In genomic region chr3:51532282-51532620, GRCm38 (mm10) we compare ENCODE assay signal across 12 mouse cellular contexts. TPM values are rescaled to one million over a fixed set of nuclear protein-coding genes. Genes with fewer than 3 reads are reported as not detected.
DNase-seq lines count a peak whose midpoint lies in the region; ATAC-seq and TF ChIP-seq lines count a peak whose summit lies in the region.
"Had no signal": no experiment of that assay in that cellular context is flagged by ENCODE, and none has a peak within 500 bp of the region (broad histone marks: within the 10 kb centered on the region; RNA-seq: fewer than 3 reads in every experiment).

No protein-coding gene starts in this region.

- no peak for DNase-seq in lung, postnatal 14 days
- peak; percentile 65 for DNase-seq in intestine, embryonic 14.5 days (ENCODE audit: low spot score)
- DNase-seq in adrenal gland, postnatal 4 days (ENCODE audit: low spot score in 2 of 2) = no peak
- no peak for DNase-seq in thymus, postnatal 10 days (ENCODE audit: low spot score in 2 of 2)
- DNase-seq: liver, embryonic 13.5 days; thymus, adult 2 months had no signal

- H3K4me2 ChIP-seq in heart, embryonic 13.5 days = no peak overlapping the region
- H3K4me2 ChIP-seq in heart, embryonic 12.5 days = no peak overlapping the region
- 0 out of 2 replicates have a peak overlapping the region, but pooled peaks have one; percentile 19 for H3K4me2 ChIP-seq in lung, embryonic 15.5 days
- H3K4me2 ChIP-seq in intestine, embryonic 14.5 days (ENCODE audit: low read length) = no peak overlapping the region
- H3K4me2 ChIP-seq: liver, embryonic 13.5 days had no signal

- H3K9ac ChIP-seq in heart, embryonic 13.5 days = no peak overlapping the region
- H3K9ac ChIP-seq in heart, embryonic 12.5 days = no peak overlapping the region
- no peak overlapping the region for H3K9ac ChIP-seq in lung, embryonic 15.5 days
- H3K9ac ChIP-seq in intestine, embryonic 14.5 days (ENCODE audit: low read length) = no peak overlapping the region
- H3K9ac ChIP-seq: liver, embryonic 13.5 days had no signal

- H3K4me3 ChIP-seq in heart, embryonic 13.5 days = no peak overlapping the region
- H3K4me3 ChIP-seq in heart, embryonic 12.5 days = no peak overlapping the region
- H3K4me3 ChIP-seq in lung, embryonic 15.5 days = no peak overlapping the region
- H3K4me3 ChIP-seq in intestine, embryonic 14.5 days (ENCODE audit: low read depth, low read length) = no peak overlapping the region
- H3K4me3 ChIP-seq in olfactory bulb, adult 2 months (ENCODE audit: insufficient read depth, low read depth, low read length) = no peak overlapping the region
- H3K4me3 ChIP-seq: liver, embryonic 13.5 days; myocyte had no signal

- H3K27ac ChIP-seq in heart, embryonic 13.5 days (replicated peaks) = peak overlapping the region; percentile 17
- no peak overlapping the region for H3K27ac ChIP-seq in heart, embryonic 12.5 days (ENCODE audit: poor library complexity, severe bottlenecking)
- peak overlapping the region; percentile 83 for H3K27ac ChIP-seq in lung, embryonic 15.5 days
- H3K27ac ChIP-seq in intestine, embryonic 14.5 days (ENCODE audit: low read depth) = peak overlapping the region; percentile 47
- H3K27ac ChIP-seq in olfactory bulb, adult 2 months (ENCODE audit: insufficient read depth, low read depth, low read length) = peak overlapping the region; percentile 46
- H3K27ac ChIP-seq: liver, embryonic 13.5 days had no signal

- H3K9me3 ChIP-seq in heart, embryonic 13.5 days = no peaks in the 10 kb centered on the region
- H3K9me3 ChIP-seq in heart, embryonic 12.5 days (replicated peaks) = no peaks in the 10 kb centered on the region
- no peaks in the 10 kb centered on the region for H3K9me3 ChIP-seq in lung, embryonic 15.5 days
- H3K9me3 ChIP-seq in intestine, embryonic 14.5 days (ENCODE audit: control insufficient read depth, low read length) = no peaks in the 10 kb centered on the region
- H3K9me3 ChIP-seq: liver, embryonic 13.5 days had no signal

- no peak for ATAC-seq in heart, embryonic 13.5 days (ENCODE audit: extremely low read depth, insufficient number of reproducible peaks, low FRiP score, low TSS enrichment)
- ATAC-seq in heart, embryonic 12.5 days (ENCODE audit: insufficient number of reproducible peaks, low FRiP score) = no peak
- ATAC-seq in lung, embryonic 15.5 days (ENCODE audit: borderline replicate concordance, extremely low read depth, low FRiP score, low TSS enrichment) = no peak
- peak; percentile 70 for ATAC-seq in intestine, embryonic 14.5 days (replicated peaks; ENCODE audit: low FRiP score, low TSS enrichment, low read depth)
- ATAC-seq: CD4-positive, CD25-positive, alpha-beta regulatory T cell, adult 4 months had no signal

- H3K27me3 ChIP-seq in heart, embryonic 13.5 days (replicated peaks) = no peaks in the 10 kb centered on the region
- H3K27me3 ChIP-seq in heart, embryonic 12.5 days (replicated peaks) = no peaks in the 10 kb centered on the region
- H3K27me3 ChIP-seq in lung, embryonic 15.5 days = no peaks in the 10 kb centered on the region
- H3K27me3 ChIP-seq in intestine, embryonic 14.5 days (replicated peaks; ENCODE audit: control insufficient read depth, insufficient read depth, low read length) = no peaks in the 10 kb centered on the region
- H3K27me3 ChIP-seq: liver, embryonic 13.5 days had no signal

- TF ChIP-seq CTCF in olfactory bulb, adult 2 months (IDR thresholded peaks at IDR 0.05; ENCODE audit: insufficient read depth, low read depth, low read length) = no peak

- WGBS in heart, embryonic 13.5 days = 81% methylated on average over 5 of the region's 5 CpGs
- 87% methylated on average over 5 of the region's 5 CpGs for WGBS in heart, embryonic 12.5 days
- WGBS in lung, embryonic 15.5 days = 41% methylated on average over 5 of the region's 5 CpGs
- 38% methylated on average over 5 of the region's 5 CpGs for WGBS in intestine, embryonic 14.5 days
- 59% methylated on average over 5 of the region's 5 CpGs for WGBS in olfactory bulb, adult 2 months

- no peaks in the 10 kb centered on the region for H3K4me1 ChIP-seq in heart, embryonic 13.5 days
- no peaks in the 10 kb centered on the region for H3K4me1 ChIP-seq in heart, embryonic 12.5 days (replicated peaks)
- peaks cover 21% of the 10 kb centered on the region for H3K4me1 ChIP-seq in lung, embryonic 15.5 days
- peaks cover 24% of the 10 kb centered on the region for H3K4me1 ChIP-seq in intestine, embryonic 14.5 days (replicated peaks; ENCODE audit: control insufficient read depth, insufficient read depth, low read length)
- peaks cover 8% of the 10 kb centered on the region; the same call in 1 of the 2 replicates for H3K4me1 ChIP-seq in olfactory bulb, adult 2 months (ENCODE audit: control insufficient read depth, insufficient read depth, low read length)

- no peak for TF ChIP-seq POLR2A in olfactory bulb, adult 2 months (IDR thresholded peaks at IDR 0.05; ENCODE audit: insufficient read depth, low read depth, low read length)

- peaks cover 95% of the 10 kb centered on the region for H3K36me3 ChIP-seq in heart, embryonic 13.5 days
- peaks cover 89% of the 10 kb centered on the region for H3K36me3 ChIP-seq in heart, embryonic 12.5 days
- H3K36me3 ChIP-seq in lung, embryonic 15.5 days = peaks cover 36% of the 10 kb centered on the region; the same call in 1 of the 2 replicates
- H3K36me3 ChIP-seq in intestine, embryonic 14.5 days (ENCODE audit: control insufficient read depth, insufficient read depth, low read length) = peaks cover 65% of the 10 kb centered on the region

RNA-seq across cellular contexts. Expression of gene Setd7, which starts 28.4 kb away (rescaled TPM):
- polyA plus RNA-seq in heart, embryonic 13.5 days (2015; fragmentation: Nextera tagmentation; extraction: Ambion mirVana) = 3.8 and 5.8 TPM in 2 replicates
- polyA plus RNA-seq in heart, embryonic 12.5 days (2016; fragmentation: Nextera tagmentation; extraction: Ambion mirVana) = 3.6 and 4.1 TPM in 2 replicates
- polyA plus RNA-seq in lung, embryonic 15.5 days (2015; fragmentation: Nextera tagmentation; extraction: Ambion mirVana) = 3.2 and 4.2 TPM in 2 replicates
- 4.2 and 5.8 TPM in 2 replicates for polyA plus RNA-seq in intestine, embryonic 14.5 days (2014; fragmentation: Nextera tagmentation; extraction: Ambion mirVana)
- 388 TPM in 1 of 2 replicates, not detected in the other for polyA plus RNA-seq in olfactory bulb, adult 2 months (2012; ENCODE audit: insufficient read depth, insufficient read length, low replicate concordance, missing spikeins)
- total RNA-seq in adrenal gland, postnatal 4 days (2021) = 10 to 100 TPM; 28.6 to 30.7 TPM

RNA-seq across cellular contexts. Expression of gene Rab33b, which starts 48.5 kb away (rescaled TPM):
- 13.6 TPM in 2 replicates for polyA plus RNA-seq in heart, embryonic 13.5 days (2015; fragmentation: Nextera tagmentation; extraction: Ambion mirVana)
- polyA plus RNA-seq in heart, embryonic 12.5 days (2016; fragmentation: Nextera tagmentation; extraction: Ambion mirVana) = 16.7 and 17.4 TPM in 2 replicates
- polyA plus RNA-seq in lung, embryonic 15.5 days (2015; fragmentation: Nextera tagmentation; extraction: Ambion mirVana) = 24.3 and 24.5 TPM in 2 replicates
- 20.0 and 20.3 TPM in 2 replicates for polyA plus RNA-seq in intestine, embryonic 14.5 days (2014; fragmentation: Nextera tagmentation; extraction: Ambion mirVana)
- polyA plus RNA-seq in olfactory bulb, adult 2 months (2012; ENCODE audit: insufficient read depth, insufficient read length, low replicate concordance, missing spikeins) = not detected in 2 replicates
- total RNA-seq in adrenal gland, postnatal 4 days (2021) = 10 to 100 TPM; 18.3 to 19.9 TPM
